27 mouse cellular contexts compared by ENCODE assay signal in the genomic region with DNA sequence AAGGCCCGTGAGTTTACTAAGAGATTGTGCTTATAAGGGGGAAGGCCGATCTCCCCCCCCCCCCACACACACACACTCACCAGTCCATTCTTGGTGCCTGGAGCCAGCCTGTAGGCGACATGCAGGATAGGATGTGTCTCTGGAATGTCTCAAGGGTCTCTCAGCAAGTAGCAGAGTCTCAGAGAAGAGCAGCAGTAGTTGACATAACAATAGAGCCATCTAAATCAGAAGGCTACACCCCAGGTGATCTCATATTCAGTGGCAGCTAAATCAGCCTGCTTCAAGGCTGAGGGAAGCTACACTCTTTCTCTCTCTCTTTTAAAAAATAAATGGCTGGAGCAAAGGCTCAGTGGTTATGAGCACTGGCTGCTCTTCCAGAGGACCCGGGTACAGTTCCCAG. TPM values are rescaled to one million over a fixed set of nuclear protein-coding genes. Genes with fewer than 3 reads are reported as not detected.
"Had no signal": no experiment of that assay in that cellular context is flagged by ENCODE, and none has a peak within 500 bp of the region (broad histone marks: within the 10 kb centered on the region; RNA-seq: fewer than 3 reads in every experiment).

No protein-coding gene starts in this region.

RNA-seq across cellular contexts. Expression of a gene that starts 18.0 kb away (rescaled TPM):
- total RNA-seq: common myeloid progenitor, adult 5-6 weeks; forebrain, postnatal 0 days; gastrocnemius, adult 18-20 months; gastrocnemius, adult 2 months; gastrocnemius, adult 8-10 months; gastrocnemius, postnatal 14 days; gastrocnemius, postnatal 25 days; gastrocnemius, postnatal 36 days; gastrocnemius, postnatal 4 days; granulocyte monocyte progenitor cell, adult 5-6 weeks; heart, adult 18-20 months; heart, adult 2 months had no signal
- polyA plus RNA-seq: embryonic facial prominence, embryonic 10.5 days; embryonic facial prominence, embryonic 11.5 days; embryonic facial prominence, embryonic 12.5 days; embryonic facial prominence, embryonic 14.5 days; embryonic facial prominence, embryonic 15.5 days; erythroblast, embryonic 14.5 days; forebrain, embryonic 10.5 days; forebrain, embryonic 11.5 days; forebrain, embryonic 12.5 days; forebrain, embryonic 14.5 days; forebrain, embryonic 15.5 days; forebrain, embryonic 16.5 days; heart, embryonic 10.5 days; heart, embryonic 11.5 days; heart, embryonic 12.5 days had no signal
